Mouse (Mus musculus): ENCODE measurements around the gene Phykpl.
A peak's percentile ranks its signal among the peaks of the same experiment; 100 is the strongest.

The Phykpl gene

DNA sequence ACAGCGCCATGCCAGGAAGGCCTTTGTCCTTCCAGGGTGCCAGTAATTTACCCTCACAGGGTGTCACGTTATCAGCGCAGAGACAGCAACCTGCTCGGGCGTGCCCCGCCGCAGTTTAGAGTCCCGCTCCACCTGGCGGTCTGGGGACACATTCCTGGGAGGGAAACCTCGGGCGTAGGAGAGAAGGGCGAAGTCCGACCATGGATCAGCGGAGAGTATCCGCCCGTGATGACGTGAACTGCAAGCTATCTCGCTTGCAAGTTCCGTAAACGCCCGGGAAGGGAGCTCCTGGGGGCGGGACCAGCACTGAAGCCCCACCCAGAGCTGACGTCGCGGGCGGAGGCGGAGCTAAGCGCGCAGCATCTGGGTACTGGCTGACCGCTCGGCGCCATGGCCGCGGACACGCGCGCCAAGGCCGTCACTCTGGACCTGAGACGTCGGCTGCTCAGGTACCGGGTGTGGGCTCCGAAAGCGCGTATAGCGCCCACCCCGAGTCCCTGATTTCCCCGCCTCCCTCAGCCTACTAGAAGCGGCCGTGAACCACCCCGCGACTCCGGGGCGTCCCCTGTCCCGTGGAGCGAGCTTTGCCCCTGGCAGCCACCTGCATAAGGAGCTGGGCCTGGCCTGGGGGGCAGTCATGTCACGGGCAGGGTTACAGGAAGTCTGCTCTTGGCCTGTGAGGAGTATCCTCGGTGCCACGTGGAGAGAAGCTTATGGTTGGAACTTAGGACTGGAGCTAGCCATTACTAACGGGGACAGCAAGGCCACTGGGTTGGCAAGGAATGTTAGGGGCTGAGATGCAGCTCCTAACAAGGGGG, at the start of gene Phykpl:
Gene Phykpl, plus strand, starts transcription at position 327 of the 818 bp plus-strand sequence.
- peak; percentile 98 for DNase-seq (ENCODE audit: low spot score)

DNA sequence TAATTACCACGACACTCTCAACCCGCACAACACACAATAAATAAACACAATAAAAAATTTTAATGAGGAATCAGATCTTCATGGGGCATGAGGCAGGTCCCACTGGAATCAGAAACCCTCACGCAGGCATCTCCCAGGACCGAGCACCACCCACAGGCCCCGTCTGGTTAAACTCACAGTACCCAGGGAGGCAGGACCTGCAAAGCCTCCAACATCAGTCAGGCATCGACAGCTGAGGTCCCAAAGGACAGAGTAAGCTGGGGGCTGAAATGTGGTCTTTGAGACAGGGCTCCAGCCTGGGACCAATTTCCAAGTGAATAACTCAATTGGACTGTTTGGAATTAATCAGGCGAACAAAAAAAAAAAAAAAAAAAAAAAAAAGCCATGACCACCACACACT, 46.2 kb upstream of the Phykpl start:
- DNase-seq (ENCODE audit: low spot score), result no peak

- DNase-seq (ENCODE audit: low spot score), result no peak
Observed at GRCm38 (mm10) chr11:51538919-51539758, 45.4 kb upstream of the Phykpl start.

- peak; percentile 96 for DNase-seq (ENCODE audit: low spot score)
Observed at GRCm38 (mm10) chr11:51539759-51540282, 44.7 kb upstream of the Phykpl start.

GRCm38 (mm10) chr11:51542424-51542823, 42.1 kb upstream of the Phykpl start:
- peak; percentile 52 for DNase-seq (ENCODE audit: low spot score)

DNA sequence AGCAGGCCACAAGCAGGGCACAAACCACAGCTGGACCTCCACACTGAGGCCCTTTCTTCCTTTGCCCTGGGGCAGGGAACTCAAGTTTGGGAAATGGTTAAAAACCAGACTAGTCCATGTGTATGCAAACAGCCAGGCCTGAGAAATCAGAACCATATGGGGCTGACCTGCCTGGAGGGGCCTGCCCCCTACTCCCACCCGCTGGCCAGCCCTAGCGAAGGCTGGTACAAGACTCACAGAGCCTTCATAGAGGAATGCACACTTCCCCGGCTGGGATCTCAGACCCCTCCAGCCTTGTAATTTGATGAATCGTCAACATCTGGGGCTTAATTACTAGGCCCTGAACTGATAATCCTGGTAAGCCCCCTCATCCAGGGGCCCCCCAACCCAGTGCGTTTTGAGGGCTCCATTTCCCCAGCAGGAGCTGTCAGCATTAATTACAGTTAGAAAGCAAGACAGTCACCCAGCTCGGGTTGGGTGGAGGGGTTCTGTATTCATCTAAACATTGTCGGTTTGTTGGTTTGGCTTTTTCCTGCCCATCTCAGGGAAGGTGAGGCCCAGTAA, 41.0 kb upstream of the Phykpl start:
- DNase-seq (ENCODE audit: low spot score), result no peak

GRCm38 (mm10) chr11:51544413-51544812, 40.1 kb upstream of the Phykpl start:
- DNase-seq (ENCODE audit: low spot score), result no peak

GRCm38 (mm10) chr11:51545811-51546210, 38.7 kb upstream of the Phykpl start:
- no peak for DNase-seq (ENCODE audit: low spot score)

- DNase-seq (ENCODE audit: low spot score), result peak; percentile 16
Observed at GRCm38 (mm10) chr11:51551253-51551652, 33.3 kb upstream of the Phykpl start.

DNA sequence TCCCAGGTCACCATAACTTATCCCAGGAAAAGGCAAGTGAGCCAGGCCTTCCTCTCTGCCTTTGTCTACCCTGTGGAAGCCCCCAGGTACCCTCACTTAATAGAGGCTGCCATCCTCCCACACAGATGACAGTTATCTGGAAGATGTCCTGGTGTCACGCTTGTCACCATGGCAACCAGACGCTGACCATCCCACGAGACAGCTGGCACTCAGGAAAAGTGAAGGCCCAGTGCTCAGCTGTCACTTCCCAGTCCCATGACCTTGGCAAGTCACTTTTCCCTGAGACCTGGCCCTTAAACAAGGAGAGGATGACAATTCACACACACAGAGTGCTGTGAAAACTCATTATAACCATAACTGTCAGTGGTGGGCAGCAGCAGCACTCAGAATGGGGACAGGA, 32.5 kb upstream of the Phykpl start:
- DNase-seq (ENCODE audit: low spot score), result no peak

GRCm38 (mm10) chr11:51554590-51554989, 30.0 kb upstream of the Phykpl start:
- no peak for DNase-seq (ENCODE audit: low spot score)

- no peak for DNase-seq (ENCODE audit: low spot score)
Observed at GRCm38 (mm10) chr11:51555066-51555465, 29.5 kb upstream of the Phykpl start.

- DNase-seq (ENCODE audit: low spot score), result no peak
Observed at GRCm38 (mm10) chr11:51563276-51563675, 21.3 kb upstream of the Phykpl start.

- DNase-seq (ENCODE audit: low spot score), result no peak
Observed at GRCm38 (mm10) chr11:51565062-51565461, 19.5 kb upstream of the Phykpl start.

DNA sequence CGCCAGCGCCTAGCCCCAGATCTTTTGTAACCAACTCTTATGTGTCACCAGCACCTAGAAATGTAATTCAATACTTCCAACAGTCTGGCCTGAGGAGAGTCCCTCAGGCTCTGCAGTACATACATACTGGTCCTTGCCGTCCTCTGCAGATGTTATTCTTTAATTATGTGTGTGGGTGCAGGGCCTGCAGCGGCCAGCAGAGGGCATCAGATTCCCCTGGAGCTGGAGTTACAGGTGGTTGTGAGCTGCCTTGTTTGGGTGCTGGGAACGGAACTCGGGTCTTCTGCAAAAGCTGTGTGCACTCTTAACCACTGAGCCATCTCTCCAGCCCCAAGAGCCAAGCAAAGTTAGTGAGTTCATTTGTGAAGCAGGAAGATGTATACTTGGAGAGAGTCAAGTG, 18.6 kb upstream of the Phykpl start:
- DNase-seq (ENCODE audit: low spot score), result no peak

- DNase-seq (ENCODE audit: low spot score), result no peak
Observed at GRCm38 (mm10) chr11:51568801-51569200, 15.8 kb upstream of the Phykpl start.

- DNase-seq (ENCODE audit: low spot score), result no peak
Observed at GRCm38 (mm10) chr11:51576454-51576853, 8.1 kb upstream of the Phykpl start.

GRCm38 (mm10) chr11:51577587-51577986, 7.0 kb upstream of the Phykpl start:
- no peak for DNase-seq (ENCODE audit: low spot score)

- no peak for DNase-seq (ENCODE audit: low spot score)
Observed at GRCm38 (mm10) chr11:51579024-51579423, 5.5 kb upstream of the Phykpl start.

DNA sequence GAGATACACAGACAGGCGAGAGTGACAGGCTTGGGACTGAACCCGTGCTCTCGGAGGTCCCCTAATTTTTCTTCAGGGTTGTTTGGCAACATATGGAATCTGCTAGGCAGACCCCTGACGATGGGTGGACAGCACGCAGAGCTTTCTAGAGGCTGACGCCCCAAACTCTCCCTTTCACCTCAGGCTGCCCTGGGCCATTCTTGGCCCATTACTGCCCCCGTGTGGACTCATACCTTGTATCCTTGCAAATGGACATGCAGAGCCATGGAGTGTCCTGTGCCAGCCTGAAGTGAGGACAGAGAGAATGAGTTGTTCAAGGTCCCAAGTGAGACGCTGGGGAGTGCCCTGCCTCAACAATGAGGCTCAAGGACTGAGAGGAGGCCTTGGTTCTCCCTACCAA, 1.8 kb upstream of the Phykpl start:
- peak; percentile 85 for DNase-seq (ENCODE audit: low spot score)

- DNase-seq (ENCODE audit: low spot score), result no peak
Observed at GRCm38 (mm10) chr11:51584057-51584430, 513 bp upstream of the Phykpl start.

- no peak for DNase-seq (ENCODE audit: low spot score)
Observed at GRCm38 (mm10) chr11:51585608-51586252, 1.2 kb downstream of the Phykpl start.
